Mouse (Mus musculus): ENCODE results near the gene Nrp2.

The Nrp2 gene

DNA sequence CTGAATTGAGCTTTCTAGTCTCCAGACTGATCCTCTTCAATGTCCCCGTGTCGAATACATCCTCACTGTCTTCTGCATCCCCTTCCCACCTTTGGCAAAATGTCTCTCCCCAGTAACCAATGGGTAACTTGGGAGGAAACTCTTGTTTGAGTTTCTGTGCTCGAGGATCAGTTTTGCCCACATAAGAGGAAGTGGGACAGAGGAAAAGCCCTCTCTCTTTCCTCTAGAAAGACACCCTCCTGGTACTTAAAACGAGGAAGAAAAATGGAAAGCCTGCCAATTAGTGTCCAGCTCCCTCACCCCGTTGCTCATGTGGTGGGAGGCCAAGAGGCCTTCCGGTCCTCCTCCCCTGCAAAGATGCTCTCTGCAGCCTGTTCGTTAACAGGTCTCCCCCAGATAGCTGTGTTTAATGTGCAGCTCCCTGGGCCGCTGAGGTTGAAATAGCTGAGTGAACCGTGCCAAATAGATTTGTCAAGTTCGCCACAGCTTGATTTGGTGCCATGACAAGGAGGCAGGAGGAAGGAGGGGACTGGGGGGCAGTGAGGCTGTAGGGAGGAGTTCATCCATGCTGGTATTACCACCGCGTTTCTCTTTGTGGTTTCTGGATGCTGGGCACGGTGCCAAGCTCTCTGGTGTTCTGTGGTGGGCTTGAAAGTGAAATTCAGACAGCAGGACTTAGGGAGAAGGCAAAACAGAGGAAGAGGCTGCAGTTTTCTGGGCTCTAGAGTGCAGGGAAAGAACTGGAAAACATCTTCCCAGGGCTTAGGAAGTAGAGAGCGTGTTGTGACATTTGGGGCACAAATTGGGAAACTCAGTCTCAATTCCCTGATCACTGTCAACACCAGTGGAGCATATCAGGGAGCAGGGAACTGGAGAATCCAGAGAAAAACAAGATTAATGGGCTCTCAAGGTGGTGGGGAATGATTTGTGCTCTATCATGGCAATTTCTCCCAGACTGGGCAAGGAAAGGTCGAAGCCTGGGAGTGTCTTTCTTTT lies 48.2 kb downstream of the Nrp2 start:
- DNase-seq (ENCODE audit: low spot score in 2 of 2) = no peak

DNA sequence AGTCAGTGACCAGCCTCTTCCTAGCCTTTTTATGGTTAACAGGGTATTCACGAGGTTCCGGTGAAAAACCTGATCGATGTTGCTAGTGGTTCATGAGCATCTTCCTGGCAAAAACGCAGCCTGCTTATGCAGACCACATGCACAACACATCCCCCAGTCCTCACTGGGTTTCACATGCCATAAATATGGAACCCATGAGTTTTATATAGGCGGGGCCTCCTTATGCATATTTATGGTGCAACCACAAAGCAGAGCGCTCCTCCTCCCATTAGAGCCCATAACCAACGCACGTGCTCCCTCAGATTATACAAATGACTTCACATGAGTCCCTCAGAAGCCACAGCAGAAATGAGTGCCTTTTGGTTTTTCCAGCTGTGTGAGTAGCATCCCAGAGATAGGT lies 49.0 kb downstream of the Nrp2 start:
- DNase-seq (ENCODE audit: low spot score in 2 of 2) = no peak

DNA sequence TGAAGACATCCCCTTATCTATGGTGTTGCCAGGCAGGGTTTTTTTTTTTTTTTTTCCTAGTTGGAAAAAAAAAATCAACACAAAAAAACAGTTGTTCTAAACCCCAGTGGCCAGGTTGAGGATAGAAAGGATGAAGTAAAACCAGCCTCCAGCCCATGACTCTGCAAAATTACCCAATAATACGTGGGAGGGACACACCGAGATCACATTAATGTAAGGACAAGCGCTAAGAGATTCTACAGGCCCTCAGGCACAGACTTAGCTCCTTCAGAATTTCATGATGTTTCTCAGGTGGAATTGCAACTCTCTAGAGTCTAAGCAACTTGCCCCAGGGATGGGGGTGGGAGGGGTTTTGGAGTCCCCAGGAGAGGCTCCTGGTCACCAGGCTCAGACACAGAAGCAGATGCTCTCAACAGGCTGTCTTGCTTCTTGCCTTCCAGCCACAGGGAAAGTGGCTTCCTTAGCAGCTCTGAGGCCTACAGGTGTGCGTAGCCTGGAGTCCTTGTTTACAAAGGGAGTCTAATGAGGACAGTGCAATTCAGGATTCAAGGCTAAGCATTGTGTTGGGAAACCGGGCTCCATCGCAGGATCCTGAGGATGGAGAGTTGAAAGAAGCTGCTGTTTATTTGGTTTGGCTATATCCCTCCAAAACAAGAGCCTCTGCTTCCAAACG lies 49.7 kb downstream of the Nrp2 start:
- DNase-seq (ENCODE audit: low spot score in 2 of 2) = no peak

DNA sequence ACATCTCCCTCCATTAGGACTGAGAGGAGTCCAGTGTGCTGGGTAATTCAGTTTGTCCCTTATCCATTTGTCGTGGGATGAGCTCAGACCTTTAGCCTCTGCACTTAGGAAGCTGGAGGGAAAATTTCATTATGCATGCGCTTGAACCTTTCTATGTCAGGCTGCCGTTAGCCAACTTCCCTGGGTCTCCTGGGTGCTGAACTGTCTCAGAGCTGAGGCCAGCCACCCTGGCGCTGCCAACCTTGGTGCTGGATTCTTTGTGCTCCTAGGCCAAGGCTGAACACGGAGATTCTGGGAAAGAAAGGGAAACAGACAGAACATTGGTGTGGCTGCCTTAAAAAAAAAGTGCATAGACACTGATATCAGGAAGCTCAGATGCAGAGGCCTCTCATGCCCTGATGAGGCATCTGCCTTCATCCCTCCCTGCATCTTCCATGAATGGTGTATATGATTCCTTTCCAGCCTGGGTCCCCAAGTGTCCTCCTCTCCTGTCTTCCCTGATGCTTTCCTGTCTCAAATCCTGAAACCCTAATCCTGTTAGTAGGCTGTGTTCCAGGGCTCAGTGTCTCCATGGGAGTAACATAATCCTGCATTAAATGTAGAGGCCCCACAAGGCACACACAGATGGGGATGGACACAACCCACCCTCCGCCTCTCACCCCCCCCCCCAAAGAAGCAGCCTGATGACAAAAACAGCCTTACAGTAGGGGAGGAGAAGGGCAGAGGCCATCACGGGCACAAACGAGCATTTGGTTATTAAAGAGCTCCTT lies 51.2 kb downstream of the Nrp2 start:
- no peak for DNase-seq (ENCODE audit: low spot score in 2 of 2)

DNA sequence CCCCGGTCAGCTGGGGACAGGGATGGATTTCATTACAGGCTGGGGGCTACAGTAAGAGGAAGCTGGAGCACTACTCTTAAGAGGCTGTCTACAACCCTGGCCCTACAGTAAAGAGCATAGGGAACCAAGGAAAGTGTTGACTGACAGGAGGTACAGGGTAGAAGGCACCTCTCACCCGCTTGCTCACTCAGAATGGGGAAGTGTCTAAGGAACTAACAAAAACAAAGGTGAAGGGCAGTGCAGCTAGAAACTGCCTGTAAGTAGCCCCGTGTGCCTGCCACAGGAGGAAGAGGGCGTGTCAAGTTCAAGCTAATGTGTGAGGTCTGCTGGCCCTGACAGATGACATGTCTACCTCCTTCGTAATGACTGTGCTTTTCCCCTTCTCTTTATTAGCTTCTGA lies 57.0 kb downstream of the Nrp2 start:
- no peak for DNase-seq (ENCODE audit: low spot score in 2 of 2)

DNA sequence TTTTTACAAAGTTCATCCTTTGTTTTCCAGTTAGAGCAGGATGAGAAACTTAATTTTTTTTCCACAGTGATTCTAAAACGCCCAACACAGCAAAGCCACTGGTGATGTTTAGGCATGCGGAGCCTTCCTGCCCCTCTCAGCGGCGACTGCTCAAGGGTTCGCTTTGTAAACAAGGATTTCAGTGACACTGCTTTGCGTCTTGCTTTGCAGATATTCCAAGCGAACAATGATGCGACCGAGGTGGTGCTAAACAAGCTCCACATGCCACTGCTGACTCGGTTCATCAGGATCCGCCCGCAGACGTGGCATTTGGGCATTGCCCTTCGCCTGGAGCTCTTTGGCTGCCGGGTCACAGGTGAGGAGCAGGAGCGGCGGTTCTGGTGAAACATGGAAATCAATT lies 57.5 kb downstream of the Nrp2 start:
- DNase-seq (ENCODE audit: low spot score in 2 of 2) = no peak

DNA sequence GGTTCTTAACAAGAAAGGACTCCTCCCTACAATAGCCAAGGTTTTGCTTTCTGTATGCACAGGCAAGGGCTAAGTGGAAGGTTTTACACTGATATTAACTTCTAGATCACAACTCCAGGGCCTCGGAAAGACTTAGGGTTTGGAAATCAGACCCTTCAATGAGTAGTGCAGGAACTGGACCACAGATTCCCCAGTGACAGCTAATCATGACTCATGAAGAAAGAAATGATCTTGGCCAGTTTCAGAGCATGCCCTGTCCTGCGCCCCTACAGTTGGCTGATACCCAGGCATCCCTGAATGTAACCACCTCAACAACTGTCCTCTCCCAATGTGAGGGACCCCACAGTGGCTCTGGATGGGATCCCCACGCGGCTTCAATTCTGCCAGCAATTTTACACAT lies 60.7 kb downstream of the Nrp2 start:
- DNase-seq (ENCODE audit: low spot score in 2 of 2) = no peak

DNA sequence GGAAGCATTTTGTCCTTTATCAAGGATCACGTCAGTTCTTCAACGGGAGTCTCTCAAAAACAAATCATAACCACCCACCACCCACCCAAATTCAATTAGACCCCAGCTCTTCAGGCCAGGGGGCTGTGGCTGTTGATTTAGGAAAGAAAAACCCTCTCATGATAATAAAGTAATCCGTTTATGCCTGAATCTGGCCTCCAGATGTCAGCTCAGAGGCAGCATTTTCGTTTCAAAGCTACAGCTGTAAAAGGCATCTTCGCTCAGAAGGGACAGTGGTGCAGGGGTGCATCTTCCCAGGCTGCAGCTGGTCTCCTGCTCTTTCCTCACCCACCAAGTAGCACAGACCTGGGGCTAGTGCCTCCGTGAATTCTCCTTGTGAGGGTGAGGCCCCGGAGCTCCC lies 62.1 kb downstream of the Nrp2 start:
- DNase-seq (ENCODE audit: low spot score in 2 of 2) = no peak

DNA sequence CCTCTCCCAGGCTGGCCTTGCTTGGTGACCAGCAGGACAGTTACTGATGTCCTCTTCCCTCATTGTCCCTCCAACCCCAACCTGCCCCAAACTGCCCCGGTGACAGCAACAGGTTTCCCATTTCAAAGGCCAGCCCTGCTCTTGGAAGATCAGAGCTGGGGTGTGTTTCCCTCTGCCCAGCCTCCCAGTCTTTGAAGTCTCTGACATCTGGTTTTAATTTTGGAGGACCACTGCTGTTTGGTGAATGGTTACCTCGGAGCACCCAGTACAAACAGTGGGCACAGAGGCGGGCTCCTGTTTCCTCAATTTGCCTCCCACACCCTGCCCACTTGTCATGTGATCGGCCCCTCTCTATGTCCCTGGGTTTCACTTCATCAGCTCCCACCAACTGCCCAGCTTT lies 63.7 kb downstream of the Nrp2 start:
- DNase-seq (ENCODE audit: low spot score in 2 of 2) = no peak

DNA sequence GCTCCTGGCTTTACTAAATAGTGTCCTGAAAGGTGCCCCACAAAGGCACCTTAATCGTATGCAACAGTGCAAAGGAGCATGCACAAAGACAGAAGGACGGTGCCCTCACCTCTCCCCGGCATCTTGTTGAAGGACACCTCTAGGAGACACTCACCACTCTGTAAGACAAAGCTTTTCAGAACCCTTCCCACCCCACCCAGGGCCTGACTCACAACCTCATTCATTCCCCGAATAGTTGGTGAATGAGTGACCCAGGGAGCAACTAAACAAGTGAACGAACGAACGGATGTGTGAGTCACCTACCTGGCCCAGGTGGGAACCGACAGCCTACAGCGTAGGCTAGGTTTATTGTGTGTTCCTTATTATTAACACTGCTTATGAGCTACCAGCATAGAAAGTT lies 64.5 kb downstream of the Nrp2 start:
- DNase-seq (ENCODE audit: low spot score in 2 of 2) = no peak

DNA sequence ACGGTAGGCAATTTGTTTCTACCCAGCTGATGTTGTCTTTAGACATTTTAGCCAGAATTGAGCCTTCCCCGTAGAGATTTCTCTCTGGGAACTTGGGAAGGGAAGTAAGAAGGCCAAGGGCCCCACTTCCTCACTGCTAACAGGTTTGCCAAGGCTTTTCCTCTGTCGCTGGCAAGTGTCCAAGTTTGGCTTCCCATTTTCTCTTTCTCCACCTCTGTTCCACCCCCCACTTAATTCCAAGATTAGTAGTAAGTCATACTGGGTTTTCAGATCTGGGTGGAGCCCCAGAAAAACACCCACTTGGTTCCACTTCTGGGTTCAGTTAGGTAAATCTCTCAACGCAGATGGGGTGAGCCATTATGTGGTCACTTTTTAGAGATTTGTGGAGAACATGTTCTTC lies 67.5 kb downstream of the Nrp2 start:
- DNase-seq (ENCODE audit: low spot score in 2 of 2) = no peak

DNA sequence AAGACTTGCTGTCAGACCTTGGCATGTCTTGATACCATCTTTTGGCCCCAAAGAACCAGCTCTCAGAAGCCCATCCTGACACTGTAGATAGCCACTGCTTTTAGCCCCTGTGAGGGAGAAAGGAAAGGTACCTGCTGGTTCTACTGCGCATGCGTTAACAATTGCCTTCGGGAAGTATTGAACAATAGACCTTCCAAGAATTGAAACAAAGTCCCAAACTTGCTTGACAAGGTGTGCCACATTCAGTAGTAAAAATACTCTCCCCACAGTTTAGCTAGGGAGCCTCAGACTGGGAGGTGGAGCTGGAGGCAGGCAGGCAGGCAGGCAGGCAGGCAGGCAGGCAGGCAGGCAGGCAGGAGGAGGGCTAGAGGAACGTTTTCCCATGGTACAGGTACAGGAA lies 69.3 kb downstream of the Nrp2 start:
- DNase-seq (ENCODE audit: low spot score in 2 of 2) = no peak

DNA sequence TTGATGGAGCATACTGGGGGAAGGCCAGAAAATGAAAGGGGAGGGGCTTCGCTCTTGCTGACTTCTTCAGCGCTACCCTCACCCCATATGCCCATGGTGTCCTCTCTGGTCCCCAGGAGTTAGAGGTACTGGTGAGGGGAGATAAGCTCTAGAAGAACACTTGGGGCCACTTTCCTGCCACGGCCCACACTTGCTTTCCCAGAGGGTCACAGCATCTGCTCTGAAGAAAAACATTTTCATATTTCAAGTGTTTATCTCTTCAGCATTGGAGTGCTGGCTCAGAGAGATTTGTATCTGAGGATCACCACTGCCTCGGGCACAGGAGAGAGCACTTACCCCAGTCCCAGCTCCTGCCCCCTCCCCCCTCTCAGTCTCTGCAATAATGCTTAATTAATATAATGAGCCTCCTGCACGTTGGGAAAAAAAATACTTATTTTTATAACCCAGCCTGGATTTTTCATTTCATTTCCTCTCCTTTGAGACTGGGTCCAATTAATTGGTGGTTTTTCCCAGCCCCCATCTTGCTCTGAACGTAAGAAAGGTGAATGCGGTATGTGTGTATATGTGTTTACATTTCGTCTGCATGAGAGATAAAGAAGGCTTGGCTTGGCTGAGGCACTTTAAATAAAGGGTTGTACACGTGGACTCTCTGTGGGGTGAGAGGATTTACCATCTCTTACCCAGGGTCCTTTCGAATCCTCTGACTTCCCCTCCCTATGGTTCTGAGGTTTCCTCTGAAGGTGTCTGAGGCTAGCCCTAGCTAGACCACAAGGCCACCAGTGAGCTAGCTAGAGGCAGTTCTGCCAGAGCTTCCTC lies 70.2 kb downstream of the Nrp2 start:
- DNase-seq (ENCODE audit: low spot score in 2 of 2) = no peak

DNA sequence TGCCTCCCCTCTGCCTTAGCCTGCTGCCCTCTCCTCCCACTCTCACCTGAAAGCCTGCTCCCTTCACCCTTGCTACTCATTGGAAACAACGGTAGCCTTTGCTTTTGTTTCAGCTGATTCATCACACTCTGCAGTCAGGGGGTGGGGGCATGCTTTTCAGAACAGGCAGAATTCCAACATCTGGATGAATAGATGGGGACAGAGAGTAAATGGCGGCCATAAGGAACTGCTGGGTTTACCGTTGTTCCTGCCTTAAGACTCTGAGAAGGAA lies 70.8 kb downstream of the Nrp2 start:
- no peak for DNase-seq (ENCODE audit: low spot score in 2 of 2)

DNA sequence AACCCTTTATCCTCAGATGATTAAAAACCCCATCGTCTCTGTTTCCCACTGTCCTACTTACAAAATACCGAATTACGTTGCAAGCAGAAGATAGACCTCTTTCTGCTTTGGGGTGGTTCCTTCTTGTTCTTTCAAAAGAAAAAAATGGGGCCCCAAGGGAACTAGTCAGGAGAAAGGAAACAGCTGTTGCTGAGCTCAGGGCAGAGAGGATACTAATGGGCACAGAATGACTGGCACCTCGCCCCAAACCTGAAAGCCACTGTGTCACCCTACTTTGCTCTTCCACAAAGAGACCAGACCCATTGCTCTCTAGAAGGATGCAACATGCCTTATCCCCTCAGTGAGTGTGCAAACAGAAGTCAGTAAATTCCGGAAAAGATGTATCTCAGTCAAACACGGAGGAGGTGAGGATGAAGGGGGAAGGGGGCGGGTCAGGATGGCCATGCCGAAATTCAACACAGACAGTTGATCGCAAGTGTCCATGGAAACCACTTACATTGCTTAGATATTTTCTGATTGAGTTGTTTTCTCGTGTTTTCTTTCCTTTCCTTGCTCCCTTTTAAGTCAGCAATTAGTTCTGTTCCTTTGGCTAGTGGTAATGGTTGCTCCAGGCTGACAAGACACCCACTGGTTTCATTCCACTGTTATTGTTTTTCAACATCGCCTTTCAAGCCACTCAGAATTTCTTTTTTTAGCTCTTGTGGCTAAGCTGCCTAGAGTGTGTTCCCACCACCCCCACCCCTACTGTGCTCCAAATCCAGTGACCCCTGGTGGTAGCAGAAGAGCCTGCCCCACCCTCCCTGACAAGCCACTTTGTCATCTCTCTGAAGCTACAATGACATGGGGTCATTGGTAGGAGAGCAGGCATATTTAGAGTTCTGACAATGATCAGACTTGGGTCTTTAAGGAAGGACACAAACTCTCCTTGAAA lies 71.5 kb downstream of the Nrp2 start:
- no peak for DNase-seq (ENCODE audit: low spot score in 2 of 2)

DNA sequence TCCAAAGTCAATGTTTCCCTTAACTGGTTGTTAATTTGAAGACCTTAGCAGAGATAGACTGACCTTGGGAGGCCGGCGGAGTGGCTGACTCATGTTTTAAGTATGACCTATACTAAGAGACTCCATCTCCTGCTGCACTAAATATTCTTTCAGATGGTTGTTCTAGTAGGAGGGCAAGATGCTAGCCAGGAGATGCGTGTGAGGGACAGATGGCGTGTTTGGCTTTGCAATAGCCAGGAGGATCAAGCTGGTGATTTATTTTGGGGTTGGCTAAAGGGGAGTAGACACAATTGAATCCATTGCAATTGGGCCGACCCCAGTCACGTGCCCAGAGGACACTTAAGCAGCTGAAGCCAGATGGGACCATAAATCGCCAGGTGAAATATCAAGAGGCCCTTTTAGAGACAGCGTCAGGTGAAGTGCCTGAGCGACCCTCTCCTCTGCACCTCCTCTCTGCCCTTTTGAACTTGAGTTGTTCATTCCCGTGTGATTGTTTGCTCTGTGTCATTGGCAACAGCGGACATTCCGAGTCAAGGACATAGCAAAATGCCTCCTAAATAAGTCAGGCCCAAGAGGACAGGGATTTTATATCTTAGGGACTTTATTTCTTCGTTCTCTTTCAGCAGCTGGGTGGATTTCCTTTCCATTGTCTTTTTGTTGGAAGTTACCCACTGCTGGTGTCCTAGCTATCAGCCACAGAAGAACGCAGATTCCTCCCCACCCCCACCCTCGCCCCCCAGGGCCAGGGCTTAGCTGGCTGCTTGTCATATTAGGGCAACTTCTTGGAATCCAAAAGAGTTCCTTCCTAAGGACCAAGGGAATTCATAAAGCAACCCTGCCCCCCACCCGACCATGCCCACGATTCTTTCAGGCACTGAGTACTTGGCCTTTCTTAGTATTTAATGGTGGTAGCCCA lies 74.5 kb downstream of the Nrp2 start:
- DNase-seq (ENCODE audit: low spot score in 2 of 2) = no peak

DNA sequence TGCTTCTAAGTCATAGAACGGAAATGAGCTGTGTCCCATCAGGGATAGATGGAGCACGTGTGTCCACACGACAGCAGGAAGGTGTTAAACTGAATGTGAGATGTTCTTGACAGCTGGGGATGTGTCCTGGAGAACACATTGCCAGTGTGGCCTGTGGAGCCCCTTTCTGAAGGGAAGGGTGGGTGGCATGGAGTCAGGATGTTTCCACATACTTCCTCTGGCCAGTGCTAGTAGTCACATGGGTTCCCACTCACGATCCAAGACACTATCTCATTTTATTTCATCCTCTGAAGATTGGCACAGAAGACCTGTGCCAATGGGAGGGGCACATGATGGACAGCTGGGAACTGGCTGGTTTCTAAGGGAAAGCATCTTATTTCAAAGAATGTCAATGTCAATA lies 75.8 kb downstream of the Nrp2 start:
- DNase-seq (ENCODE audit: low spot score in 2 of 2) = no peak

DNA sequence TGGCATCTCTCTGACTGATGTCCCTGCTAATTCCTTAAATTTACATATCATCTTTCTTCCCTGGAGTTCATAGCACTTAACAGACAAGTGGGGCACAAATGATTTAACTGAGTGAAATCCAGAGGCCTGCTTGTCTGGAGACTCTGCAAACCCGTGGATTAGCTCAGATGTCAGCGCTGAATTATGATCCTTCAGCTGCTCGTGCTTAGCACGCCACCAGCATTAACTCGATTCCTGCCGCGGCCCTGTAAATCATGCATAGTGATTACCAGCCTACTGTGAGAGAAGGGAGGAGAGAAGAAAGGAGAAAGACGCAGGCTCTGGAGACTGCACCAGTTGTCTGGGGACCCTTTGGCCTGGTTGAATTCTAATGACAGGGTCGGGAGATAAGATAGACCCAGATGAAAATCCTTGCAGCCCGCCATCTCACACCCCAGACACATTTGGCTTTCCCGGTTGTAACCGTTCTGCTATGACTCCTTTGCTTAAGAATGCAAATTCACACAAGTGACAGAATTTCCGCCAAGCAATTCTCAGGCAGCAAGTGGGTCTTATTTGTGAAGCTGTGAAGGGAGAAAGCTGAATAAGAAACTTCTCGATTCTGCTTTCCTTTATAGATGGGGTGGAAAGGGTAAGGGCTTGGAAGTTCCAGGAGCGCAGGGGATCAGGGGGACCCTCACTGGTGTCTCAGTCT lies 77.1 kb downstream of the Nrp2 start:
- DNase-seq (ENCODE audit: low spot score in 2 of 2) = no peak

DNA sequence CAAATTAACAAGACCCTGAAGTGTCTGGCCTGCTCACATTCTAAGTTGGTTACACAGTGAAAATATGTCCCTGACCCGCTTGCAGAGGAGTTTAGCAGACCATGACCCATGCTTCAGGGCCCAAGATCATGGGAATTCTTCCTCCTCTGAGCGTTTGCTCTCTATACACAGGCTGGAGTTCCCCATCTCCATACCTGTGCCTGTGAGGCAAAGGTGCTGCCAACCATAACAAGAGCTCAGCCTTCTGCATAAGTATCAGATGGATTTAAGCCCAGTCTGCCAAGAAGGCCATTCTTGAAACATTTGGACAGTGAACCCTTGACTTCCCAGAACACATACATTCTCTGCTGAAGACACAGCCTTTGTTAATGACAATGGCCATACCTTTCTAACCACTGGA lies 79.1 kb downstream of the Nrp2 start:
- DNase-seq (ENCODE audit: low spot score in 2 of 2) = no peak

All from right cerebral cortex, adult 2 months (tissue).